Mouse (Mus musculus) embryo, embryonic 9.5 days (tissue): Measurements from ENCODE around the gene Rtp1.

Source experiments
- DNase-seq: peaks from one replicate; pipeline ENCODE4 v3.0.0-alpha.2; 2017; ENCODE audit errors: extremely low spot score

The Rtp1 gene

DNA sequence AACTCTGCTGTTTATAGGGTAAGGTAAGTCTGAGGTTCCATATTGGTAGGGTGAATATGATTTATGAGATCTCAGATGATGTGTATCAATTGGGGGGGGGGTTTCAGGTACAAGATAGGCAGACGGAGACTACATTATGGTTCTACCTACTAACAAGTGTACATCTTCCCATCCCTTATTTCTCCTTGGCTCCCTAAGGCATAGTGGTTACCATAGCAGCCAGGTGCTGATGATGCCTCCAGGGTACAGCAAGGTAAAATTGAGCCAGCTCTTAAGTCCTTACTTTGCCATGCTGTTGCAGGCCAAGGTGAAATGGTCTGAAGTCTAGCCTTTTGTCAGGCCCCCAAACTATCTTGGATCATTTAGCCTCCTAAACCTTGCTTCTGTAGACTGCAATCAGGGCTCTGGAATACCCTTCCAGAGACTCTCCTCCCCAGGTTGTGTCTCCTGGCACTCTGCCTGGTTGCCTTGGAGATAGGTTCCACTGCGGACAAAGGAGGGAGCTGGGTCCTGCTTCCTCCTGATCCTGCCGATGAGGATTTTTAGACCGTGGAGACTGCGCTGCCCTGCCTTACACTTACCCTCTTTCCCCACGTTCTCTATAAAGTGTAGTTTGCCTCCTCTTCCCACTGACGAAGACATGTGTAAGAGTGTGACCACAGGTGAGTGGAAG, at the start of gene Rtp1:
TSS of gene Rtp1 (plus strand) at position 487 of the 673 bp plus-strand sequence.
- DNase-seq = no peak

DNA sequence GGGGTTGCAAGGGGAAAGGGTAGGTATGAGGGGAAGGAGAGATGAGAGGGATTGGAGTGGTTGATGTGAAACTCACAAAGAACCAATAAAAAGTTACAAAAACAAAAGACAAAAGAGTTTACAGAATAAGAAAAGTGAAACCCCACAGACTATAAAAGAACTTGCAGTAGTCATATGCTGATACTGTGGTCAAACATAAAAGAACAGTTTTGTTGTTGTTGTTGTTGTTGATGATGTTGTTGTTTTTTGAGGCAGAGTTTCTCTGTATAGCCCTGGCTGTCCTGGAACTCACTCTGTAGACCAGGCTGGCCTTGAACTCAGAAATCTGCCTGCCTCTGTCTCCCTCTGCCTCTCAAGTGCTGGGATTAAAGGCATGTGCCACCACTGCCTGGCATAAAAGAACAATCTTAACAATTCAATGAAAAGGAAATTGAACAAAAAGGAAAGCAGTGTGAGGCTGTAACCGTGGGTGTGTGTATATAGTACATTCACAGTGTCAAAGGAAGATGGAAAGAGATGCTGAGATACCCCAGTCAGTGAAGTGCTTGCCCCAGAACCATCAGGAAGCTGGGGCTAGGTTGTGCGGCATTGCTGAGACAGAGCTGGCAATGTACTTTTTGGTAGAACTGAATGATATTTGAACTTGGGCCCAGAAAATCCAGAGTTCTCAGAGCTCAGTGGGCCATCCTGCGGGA, 49.2 kb upstream of the Rtp1 start:
- DNase-seq = no peak

DNA sequence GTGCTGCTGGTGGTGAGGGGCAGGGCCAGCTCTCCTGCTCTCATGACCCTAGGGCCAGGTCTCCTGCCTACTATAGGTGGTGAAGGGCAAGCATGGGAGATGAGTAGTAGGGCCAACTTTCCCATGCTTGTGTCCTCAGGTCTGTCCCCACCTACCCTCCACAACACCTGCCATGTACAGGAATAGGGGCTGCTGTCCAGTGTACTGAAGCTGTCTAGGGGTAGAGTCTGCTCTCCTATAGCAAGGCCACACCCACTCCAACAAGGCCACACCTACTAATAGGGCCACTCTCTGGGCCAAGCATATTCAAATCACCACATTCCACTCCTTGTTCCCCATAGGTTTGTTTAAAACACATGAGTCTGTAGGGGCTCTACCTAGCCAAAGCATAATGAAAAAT, 44.6 kb upstream of the Rtp1 start:
- DNase-seq = no peak

DNA sequence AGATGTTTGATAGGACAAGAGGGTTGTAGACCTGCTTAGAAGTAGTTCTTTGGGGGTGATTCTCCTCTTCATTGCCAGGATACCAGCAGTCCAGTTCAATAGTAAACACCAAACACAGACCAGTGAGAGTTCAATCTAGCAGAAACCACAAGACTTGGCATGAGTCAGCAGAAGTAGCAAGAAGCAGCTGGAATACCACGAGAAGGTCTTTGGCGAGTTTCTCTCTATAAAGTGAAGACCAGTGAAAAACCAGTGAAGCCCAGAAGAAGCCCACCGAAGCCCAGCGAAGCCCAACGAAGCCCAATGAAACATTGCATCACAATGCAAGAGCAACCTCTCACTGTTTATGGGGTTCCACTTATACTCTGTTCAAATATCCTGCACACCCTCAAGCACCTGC, 31.0 kb upstream of the Rtp1 start:
- DNase-seq = no peak

DNA sequence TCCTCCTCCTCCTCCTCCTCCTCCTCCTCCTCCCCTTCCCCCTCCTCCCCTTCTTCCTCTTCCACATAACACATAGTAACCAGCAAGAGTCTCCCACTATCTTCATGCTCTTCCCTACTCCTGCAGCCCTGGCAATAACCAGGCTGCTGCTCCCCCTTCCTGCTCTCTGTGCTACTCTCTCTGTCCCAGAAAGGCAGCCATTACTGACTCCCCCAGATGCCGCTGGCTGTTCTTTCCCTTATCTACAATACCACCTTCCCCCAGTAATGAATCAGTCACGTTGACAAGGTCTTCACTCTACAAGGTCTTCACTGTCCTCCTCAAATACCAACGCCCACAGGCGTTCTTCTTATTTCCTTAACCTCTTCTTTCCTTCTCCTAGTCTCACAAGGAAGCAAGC, 27.5 kb upstream of the Rtp1 start:
- peak; percentile 9 for DNase-seq

DNA sequence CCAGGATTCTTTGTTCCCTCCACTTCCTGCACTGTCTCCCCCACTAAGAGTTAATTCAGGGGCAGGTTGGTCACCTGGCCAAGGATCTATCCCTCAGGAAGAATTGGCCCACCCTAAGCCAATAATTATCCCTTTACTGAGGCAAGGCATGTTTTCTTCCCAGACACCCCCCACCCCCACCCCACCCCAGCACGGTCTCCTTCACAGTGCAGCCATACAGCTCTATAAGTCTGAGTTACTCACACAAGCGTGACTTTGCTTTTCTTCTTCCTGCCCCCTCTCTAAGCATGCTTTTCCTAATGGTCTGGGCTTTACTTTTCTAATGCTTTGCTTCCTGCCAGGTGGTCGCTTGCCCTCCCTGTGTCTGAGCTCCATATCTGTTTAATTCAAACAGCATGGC, 27.0 kb upstream of the Rtp1 start:
- DNase-seq = no peak

DNA sequence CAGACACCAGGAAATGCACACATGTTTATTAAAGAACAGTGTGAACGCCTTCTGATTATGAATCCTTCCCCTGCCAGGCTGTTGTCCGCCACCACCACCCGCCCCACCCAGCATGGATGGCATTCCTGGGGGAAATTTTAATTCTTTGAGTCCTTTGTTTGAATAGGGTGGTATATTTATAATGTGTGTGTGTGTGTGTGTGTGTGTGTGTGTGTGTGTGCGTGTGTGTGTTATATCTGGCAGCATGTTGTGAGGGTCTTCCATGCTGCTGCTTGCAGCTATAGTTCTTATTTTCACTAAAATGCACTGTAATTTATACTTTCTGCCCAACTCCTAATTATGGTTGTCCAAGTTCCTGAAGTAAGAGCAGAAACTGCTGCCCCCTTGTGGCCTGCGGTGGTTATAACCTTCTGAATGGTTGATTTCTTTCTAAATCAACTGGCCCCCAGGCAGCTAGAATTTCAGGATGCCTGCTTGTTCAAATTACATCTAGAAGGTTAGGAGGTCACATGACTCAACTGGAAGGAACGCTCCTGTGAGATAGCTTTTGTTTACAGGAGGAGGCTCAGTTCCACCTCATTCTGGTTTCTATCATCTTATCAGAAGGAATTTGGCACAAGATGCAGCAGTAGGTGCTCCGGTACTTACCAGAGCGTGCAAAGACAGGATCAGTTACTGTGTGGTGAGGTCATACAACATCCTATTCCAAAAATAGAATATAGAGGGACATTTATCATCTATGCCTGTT, 25.8 kb upstream of the Rtp1 start:
- peak; percentile 78 for DNase-seq

DNA sequence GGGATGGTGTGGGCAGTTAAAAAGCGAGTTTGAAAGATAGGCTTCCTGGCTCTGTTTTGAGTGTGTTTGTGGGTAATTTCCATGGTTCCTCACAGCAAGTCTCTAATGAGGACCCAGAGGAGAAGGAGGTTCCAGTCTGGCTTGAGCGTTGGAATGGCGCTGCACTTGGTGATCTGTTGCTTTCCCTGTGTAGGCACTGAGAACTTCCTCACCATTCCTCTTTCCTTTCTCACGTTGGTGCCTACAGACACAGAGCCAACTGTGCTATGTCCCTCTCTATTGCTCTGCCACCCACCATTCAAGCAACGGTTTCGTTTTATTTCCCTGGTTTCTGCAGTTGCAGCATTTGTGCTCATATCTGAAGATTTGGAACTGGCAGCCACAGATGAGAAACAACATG, 16.0 kb upstream of the Rtp1 start:
- no peak for DNase-seq

DNA sequence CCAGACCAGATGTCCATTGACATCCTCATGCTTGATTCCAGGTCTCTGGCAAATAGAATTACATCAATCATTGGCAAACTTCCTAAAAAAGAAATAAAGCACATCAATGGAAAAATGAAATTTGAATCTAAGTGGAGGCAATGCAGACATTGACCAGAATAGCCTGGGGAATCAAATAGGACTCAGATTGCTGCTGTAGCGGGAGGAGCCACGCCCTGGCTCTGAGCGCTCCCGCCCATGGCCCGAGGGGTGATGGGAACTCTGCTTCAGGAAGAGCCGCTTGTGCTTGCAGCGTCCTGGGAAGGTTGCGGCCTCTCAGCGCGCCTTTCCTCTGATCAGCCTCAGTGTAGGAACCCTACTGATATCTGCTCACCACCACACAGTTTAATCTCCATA, 12.7 kb upstream of the Rtp1 start:
- DNase-seq = no peak

DNA sequence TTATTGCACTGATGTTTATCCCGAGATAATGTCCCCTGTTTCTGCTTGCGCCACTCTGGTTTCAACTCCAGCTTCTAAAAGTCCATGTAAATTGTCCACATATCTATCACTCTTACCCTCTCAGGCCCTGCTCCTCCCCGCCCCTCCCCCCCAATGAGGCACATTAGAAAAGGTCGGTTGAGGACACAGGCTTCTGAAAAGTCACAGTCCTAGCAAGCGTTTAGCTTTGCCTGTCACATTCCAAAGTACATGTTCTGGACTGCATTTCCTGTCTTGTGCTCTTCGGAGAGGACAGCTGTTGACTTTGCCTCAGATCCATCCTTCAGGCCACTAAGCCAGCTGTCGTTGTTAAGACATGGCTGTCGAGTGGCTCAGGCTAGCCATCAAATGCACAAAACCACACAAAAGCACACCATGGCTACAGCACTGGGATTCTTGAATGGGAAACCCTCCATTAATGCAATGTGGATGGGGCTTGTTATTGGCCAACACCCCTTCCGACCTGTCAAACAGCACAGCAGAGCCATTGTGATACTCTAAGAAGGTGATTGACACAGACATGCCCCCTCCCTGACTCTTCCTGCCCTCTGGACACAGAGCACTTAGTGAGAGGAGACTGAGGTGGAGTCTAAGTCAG, 12.2 kb upstream of the Rtp1 start:
- DNase-seq = peak; percentile 34

DNA sequence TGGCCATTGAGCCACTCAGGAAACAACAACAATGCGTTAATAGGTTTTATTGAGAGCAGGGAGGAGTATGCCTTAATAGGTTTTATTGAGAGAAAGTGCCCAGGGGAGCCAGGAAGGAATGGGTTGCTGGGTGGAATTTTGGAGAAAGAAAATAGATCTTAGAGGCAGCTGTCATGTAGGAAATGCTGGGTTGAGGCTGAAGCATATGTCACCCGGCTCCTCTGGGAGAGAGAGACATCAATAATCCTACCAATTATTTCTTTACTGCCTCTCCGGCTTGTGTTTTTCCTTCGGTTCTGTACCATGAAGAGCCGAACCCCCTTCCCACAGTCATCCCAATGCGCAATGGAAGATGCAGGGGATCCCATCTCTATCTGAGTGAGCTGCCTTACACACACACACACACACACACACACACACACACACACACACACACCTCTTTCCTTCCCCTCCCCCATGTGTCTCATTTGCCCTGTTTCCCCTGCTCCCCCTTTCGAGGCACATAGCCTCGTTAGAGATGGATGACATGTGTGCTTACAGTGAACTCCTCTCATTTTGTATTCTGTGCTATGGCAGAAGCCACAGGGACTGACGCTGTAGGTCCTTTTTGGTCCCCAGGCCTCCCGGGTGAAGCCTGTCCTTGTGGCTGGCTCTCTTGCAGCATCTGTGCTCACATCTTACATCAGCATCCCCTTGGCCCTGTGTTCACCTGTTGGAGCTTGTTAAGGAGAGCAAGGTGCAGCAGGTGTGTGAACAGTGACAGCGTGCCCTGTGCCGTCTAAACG, 11.3 kb upstream of the Rtp1 start:
- DNase-seq = no peak

DNA sequence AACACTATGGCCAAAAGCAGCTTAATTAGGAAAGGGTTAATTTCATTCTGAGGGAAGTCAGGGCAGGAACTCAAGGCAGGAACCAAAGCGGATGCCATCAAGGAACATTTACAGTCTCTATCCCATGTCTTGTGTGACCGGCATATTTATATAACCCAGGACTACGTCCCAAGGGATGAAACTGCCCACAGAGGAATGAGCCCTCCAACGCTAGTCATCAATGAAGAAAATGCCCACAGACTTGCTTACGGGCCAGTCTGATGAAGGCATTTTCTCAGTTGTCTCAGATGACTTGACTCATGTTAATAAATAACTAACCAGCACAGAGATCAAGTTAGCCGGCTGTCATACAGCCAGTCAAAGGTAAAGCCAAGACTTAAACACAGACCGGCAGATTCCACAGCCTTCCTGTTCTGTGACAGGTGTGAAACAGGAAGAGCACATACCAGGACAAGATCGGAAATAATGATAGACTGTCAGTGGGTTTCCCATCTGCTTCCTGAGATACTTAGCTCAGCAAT, 9.3 kb upstream of the Rtp1 start:
- DNase-seq = no peak

DNA sequence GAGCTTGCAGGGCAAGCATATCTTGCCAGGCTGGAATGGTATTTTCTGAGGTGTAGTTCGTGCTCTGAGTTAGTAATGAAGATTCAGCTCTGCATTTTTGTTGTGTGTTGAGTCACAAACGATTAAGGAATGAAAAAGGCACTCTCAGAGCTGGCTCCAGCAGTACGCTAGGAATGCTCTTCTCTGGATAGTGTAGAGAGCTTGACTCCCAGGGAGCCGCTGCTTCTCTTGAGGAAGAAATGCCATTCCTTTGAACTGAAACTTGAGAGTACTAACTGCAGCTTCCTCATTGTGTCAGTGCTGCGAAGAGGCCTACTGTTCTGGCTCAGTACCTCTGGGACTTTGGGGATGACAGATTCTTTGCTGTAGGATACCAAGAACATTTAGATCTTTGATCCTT, 5.1 kb upstream of the Rtp1 start:
- no peak for DNase-seq

DNA sequence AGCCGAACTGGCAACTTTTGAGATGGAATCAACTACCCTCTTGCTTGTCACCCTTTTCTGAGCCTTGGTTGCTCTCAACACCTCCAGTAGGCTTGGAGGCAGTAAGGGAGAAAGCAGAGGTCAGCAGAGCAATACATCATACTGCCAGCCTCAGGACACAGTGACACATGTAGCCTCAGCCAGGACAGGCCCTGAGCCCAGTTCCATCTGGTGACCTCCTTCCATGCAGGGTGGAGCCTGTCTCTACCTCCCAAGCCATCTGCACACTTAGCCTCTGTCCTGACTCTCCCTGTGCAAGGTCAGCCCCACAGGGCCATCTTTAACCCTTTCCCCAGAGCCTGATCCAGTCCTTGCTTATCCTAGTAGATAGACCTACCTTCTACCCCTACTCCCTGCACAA, 1.2 kb upstream of the Rtp1 start:
- no peak for DNase-seq

DNA sequence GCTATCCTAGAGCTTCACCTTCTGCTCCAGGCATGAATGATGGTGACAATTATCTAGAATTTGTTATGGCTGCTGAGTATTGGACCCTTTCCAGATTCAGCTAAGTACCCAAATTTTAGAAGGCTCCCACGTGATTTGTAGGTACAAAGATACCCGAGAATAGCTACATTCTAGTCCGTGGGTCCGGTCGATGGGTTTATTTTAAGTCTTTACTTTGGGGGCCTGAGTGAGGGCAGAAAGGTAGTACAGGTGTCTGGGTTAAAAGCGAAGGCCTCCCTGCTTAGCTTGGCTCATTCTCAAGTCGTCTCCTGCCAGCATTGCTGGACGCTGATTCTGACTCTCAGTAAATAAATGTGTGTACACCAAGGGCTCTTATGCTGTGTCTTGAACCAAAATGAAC, 1.1 kb downstream of the Rtp1 start:
- DNase-seq = no peak

DNA sequence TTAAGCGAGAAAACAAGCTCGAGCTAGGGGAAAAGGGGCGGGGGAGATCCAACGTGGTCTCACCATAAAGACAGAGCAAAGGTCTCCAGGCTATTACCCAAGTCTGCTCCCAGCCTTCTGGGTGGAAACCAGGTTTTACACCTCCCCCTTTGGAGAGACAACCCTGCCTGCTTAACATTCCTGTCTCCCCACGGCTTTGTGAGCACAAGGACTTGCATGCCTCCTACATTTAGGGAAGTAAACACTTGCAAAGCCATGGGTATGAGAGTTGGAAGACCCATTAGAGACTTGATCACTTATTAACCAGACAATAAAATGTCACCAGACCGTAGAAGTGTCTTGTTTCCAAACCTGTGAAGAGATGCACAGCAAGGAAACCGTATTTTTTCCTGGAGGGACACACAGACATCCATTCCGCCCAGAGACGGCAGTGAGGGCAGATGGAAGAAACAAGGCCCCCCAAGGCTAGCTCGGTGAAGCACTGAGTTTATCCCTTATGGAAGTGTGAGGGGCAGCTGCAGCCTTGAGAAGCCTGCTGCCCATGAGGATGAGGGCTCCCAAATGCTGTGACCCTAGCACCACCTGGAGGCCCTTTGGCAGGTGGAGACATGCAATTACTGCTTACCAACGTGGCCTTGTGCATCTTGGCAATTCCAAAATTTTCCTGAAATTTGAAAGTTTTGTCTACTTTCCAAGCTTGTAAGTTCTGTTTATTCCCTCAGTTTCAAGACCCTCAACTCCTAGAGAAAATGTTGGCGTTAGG, 8.7 kb downstream of the Rtp1 start:
- DNase-seq = no peak

DNA sequence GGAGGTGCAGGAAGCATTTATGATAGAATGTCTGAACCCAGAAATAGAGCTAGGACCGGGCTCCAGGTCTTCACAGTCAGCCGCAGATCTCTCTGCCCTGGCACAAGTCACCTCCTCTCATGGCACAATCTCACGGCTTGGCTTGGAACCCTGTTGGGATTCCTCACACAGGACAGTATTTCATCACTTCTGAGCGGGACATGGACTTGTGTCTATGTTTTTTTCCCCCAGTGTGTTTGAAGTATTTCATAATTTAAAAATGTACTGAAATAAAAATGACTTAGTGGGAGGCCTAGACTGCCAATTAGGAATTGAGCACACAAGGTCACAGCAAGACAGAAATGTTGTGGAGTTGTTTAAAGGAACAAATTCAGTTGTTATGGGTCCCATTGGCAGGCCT, 15.3 kb downstream of the Rtp1 start:
- no peak for DNase-seq

DNA sequence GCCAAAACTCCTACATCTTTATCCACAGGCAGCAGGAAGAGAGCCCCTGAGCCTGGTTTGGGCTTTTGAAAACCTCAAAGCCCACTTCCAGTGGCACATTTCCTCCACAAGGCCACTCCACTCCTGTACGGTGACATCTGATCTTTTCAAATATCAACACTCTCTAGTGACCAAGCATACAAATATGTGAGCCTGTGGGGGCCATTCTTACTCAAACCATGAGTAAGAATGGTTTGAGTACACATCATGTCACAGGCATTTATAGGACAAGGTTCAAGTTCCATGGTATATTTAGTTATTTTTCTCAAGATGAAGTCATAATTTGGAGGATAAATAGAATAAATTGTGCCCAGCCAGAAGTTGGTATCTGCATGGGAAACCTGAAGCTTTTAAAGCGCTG, 21.0 kb downstream of the Rtp1 start:
- DNase-seq = no peak

DNA sequence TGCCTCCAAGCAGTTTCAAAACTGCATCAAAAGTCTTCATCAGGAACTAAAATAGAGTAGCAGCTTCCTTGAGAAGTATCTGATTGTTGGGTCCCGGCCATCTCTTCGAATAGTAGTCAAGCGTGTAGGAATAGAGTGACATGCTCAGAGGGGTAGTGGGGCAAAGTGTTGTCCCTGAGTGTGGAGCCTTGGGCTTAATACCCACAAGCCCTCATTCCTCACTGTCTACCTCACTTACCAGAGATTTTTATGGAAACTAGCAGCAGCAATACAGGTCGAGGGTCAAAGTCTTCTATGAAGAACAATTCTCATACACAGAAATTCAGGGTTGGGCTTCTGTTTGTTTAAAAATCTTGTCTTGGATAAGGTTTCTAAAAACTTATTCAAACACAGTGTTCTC, 21.9 kb downstream of the Rtp1 start:
- DNase-seq = no peak

DNA sequence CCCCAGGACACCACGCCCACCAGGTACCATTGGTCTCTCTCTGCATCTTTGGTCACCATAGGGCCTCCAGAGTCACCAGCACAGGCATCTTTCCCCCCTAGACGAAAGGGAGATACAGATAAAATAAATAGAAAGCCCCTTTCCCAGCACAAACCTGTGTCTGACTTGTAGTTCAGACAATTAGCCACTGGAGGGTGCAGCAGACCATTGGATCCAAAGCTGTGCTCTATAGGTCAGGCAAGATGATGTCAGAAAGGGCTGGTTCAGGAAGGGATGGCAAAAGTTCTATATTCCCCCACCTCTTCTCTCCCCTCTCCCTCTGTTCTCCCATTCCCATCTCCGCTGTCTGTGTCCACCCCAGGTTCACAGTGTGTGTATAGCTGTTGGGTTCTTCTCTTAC, 23.5 kb downstream of the Rtp1 start:
- peak; percentile 63 for DNase-seq

DNA sequence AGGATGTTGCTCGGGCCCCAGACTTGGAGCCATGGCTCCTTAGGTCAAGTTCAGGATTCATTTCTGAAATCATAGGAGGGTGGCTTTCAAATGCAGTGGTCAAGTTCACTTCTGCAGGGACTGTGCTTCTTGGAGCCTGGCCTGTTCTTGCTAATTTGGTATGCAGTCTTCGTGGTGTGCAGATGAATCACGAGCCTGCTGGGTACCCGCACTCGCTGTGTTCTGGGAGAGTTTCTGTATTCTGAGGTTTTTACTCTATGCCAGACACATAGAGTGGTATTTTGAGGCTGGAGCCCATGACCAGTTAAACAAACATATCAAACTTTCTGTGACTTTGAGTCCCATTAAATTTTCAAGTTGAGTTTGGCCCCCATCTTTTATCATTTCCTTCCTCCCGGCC, 25.4 kb downstream of the Rtp1 start:
- no peak for DNase-seq
